Mouse (Mus musculus) ES-Bruce4 (cell line): ENCODE data around the gene Krt88. TPM values are rescaled to one million over a fixed set of nuclear protein-coding genes. Genes with fewer than 3 reads are reported as not detected.
A peak's percentile ranks its signal among the peaks of the same experiment; 100 is the strongest.

Experiments used
- H3K27ac ChIP-seq: 2 replicates; pipeline ENCODE4 v1.5.1; 2012; ENCODE audit warnings: low read length, inconsistent platforms; ENCODE audit not compliant: insufficient read depth
- H3K27me3 ChIP-seq: 2 replicates; pipeline ENCODE4 v1.6.1; 2012; ENCODE audit warnings: mild to moderate bottlenecking, low read length, inconsistent platforms; ENCODE audit not compliant: control insufficient read depth, poor library complexity, insufficient read depth, severe bottlenecking
- H3K36me3 ChIP-seq: 2 replicates; pipeline ENCODE4 v1.6.1; 2012; ENCODE audit warnings: inconsistent platforms, mild to moderate bottlenecking, low read length, moderate library complexity; ENCODE audit not compliant: control insufficient read depth, poor library complexity, insufficient read depth, severe bottlenecking
- H3K4me1 ChIP-seq: one replicate; pipeline ENCODE4 v1.8.1; 2011; ENCODE audit warnings: low read length; ENCODE audit not compliant: control insufficient read depth, insufficient read depth
- H3K4me3 ChIP-seq: 2 replicates; pipeline ENCODE4 v1.5.1; 2011; ENCODE audit warnings: low read depth, mild to moderate bottlenecking, low read length
- H3K9ac ChIP-seq: 2 replicates; pipeline ENCODE4 v1.6.1; 2012; ENCODE audit warnings: low read depth, mild to moderate bottlenecking, inconsistent platforms; ENCODE audit not compliant: poor library complexity, severe bottlenecking
- H3K9me3 ChIP-seq: replicated peaks from 2 replicates; pipeline ENCODE4 v1.6.1; 2012; ENCODE audit warnings: mild to moderate bottlenecking, low read length, inconsistent platforms; ENCODE audit not compliant: control insufficient read depth, poor library complexity, insufficient read depth, severe bottlenecking
- CTCF ChIP-seq: IDR thresholded peaks from one replicate; pipeline ENCODE4 v1.8.1; 2011; ENCODE audit warnings: low read depth, low read length
- EP300 ChIP-seq: IDR thresholded peaks from 2 replicates; pipeline ENCODE4 v1.6.1; 2011; ENCODE audit warnings: low read depth, low read length; ENCODE audit not compliant: insufficient read depth
- POLR2A ChIP-seq: IDR thresholded peaks from one replicate; pipeline ENCODE4 v1.8.1; 2011; ENCODE audit warnings: low read length; ENCODE audit not compliant: insufficient read depth
- polyA plus RNA-seq: library from polyadenylated mRNA; stranded (reverse); fragments of >200 nt; gene quantifications from 2 replicates; pipeline ENCODE4 v1.2.4, GENCODE M21; 2011; ENCODE audit warnings: low read depth; ENCODE audit not compliant: missing spikeins, insufficient read depth, insufficient read length

Krt88 gene
- polyA plus RNA-seq, 1 experiment: not detected

- Histone ChIP-seq H3K27me3 (no peaks in the 10 kb centered on the region; the same call in 1 of the 2 replicates), H3K27ac (no peak overlapping the region)
Measured at GRCm38 (mm10) chr15:101440837-101441236, 6.7 kb upstream of the Krt88 start.

GRCm38 (mm10) chr15:101446572-101446971, 972 bp upstream of the Krt88 start:
- no peaks in the 10 kb centered on the region for H3K27me3 ChIP-seq
- TF ChIP-seq EP300 (no peak), POLR2A (no peak), CTCF (no peak)

More at GRCm38 (mm10) chr15:101440837-101441236, 6.7 kb upstream of the Krt88 start:
- Histone ChIP-seq H3K4me3 (no peak overlapping the region), H3K36me3 (no peaks in the 10 kb centered on the region), H3K9me3 (no peaks in the 10 kb centered on the region), H3K9ac (no peak overlapping the region), H3K4me1 (no peaks in the 10 kb centered on the region)
- no peak for TF ChIP-seq CTCF

GRCm38 (mm10) chr15:101453093-101453736, 5.7 kb downstream of the Krt88 start:
- H3K4me1 ChIP-seq: no peaks in the 10 kb centered on the region
- H3K36me3 ChIP-seq: no peaks in the 10 kb centered on the region
- no peaks in the 10 kb centered on the region for H3K9me3 ChIP-seq
- 0 out of 2 replicates have a peak overlapping the region, but pooled peaks have one; percentile 23 for H3K4me3 ChIP-seq
- H3K27ac ChIP-seq: no peak overlapping the region
- TF ChIP-seq EP300 (no peak), CTCF (peak; percentile 80)
- H3K9ac ChIP-seq: no peak overlapping the region
- no peaks in the 10 kb centered on the region for H3K27me3 ChIP-seq

More at GRCm38 (mm10) chr15:101446572-101446971, 972 bp upstream of the Krt88 start:
- no peak overlapping the region for H3K27ac ChIP-seq
- H3K4me3 ChIP-seq: no peak overlapping the region
- no peaks in the 10 kb centered on the region for H3K9me3 ChIP-seq
- H3K9ac ChIP-seq: no peak overlapping the region
- no peaks in the 10 kb centered on the region for H3K4me1 ChIP-seq
- H3K36me3 ChIP-seq: no peaks in the 10 kb centered on the region

- H3K9ac ChIP-seq: no peak overlapping the region
- H3K4me1 ChIP-seq: no peaks in the 10 kb centered on the region
- TF ChIP-seq CTCF: no peak
- no peak for TF ChIP-seq POLR2A
- no peak for TF ChIP-seq EP300
- no peak overlapping the region for H3K4me3 ChIP-seq
- H3K27me3 ChIP-seq: no peaks in the 10 kb centered on the region
- H3K27ac ChIP-seq: no peak overlapping the region
- no peaks in the 10 kb centered on the region for H3K36me3 ChIP-seq
- no peaks in the 10 kb centered on the region for H3K9me3 ChIP-seq
Measured at GRCm38 (mm10) chr15:101454774-101455173, 7.2 kb downstream of the Krt88 start.

DNA sequence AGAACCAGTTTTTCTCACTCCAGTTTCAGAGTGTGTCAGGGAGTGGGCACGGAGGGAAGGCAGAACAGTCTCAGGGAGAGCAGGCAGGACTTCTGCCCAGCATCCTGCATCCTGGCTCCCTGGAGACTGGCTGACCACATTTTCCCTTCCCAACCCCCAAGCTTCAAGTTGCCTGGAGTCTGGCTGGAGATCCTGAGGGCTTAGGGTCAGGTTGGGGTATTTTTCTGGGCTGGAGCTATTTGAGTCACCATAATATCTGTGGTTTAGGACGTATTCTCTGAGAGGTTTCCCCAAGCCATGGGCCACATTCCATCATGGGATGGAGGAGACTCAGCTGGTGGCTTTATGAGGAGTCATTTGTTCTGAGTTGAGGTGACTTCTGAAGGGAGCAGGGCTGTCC, 7.7 kb downstream of the Krt88 start:
- Histone ChIP-seq H3K9ac (no peak overlapping the region), H3K27ac (no peak overlapping the region), H3K4me3 (no peak overlapping the region), H3K4me1 (no peaks in the 10 kb centered on the region), H3K36me3 (no peaks in the 10 kb centered on the region), H3K27me3 (no peaks in the 10 kb centered on the region), H3K9me3 (no peaks in the 10 kb centered on the region)
- TF ChIP-seq POLR2A (no peak), EP300 (no peak), CTCF (no peak)

DNA sequence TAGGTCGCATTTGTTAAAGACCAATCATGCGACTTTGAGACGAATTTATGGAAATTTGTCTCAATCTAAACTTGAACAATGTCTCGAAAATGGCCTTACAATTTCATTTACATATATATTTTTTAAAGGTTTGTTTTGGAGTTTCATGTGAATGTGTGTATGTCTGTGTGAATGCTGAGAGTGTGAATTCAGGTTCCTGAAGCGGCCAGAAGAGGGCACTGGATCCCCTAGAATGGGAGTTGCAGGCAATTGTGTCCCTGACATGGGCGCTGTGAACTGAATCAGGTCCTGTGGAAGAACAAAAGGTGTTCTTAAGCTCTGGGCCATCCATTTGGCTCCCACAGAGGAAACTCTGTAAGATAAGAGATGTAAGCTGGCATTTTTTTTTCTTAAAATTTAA, 8.3 kb downstream of the Krt88 start:
- no peaks in the 10 kb centered on the region for H3K9me3 ChIP-seq
- H3K27ac ChIP-seq: no peak overlapping the region
- H3K27me3 ChIP-seq: no peaks in the 10 kb centered on the region
- TF ChIP-seq POLR2A: no peak
- TF ChIP-seq EP300: no peak
- TF ChIP-seq CTCF: peak; percentile 21
- no peak overlapping the region for H3K4me3 ChIP-seq
- H3K36me3 ChIP-seq: no peaks in the 10 kb centered on the region
- no peak overlapping the region for H3K9ac ChIP-seq
- H3K4me1 ChIP-seq: no peaks in the 10 kb centered on the region
